Mouse (Mus musculus): Measurements from ENCODE around the gene Rnf152. TPM values are rescaled to one million over a fixed set of nuclear protein-coding genes. Genes with fewer than 3 reads are reported as not detected.
A peak's percentile ranks its signal among the peaks of the same experiment; 100 is the strongest.

Gene Rnf152
- polyA plus RNA-seq, 1 experiment: 15.9 TPM

- 0 out of 2 replicates have a peak, but pooled peaks cover 2% of the 10 kb centered on the region for H3K4me1 ChIP-seq (ENCODE audit: control insufficient read depth, insufficient read depth, insufficient read length, low read length)
- no peak overlapping the region for H3K4me3 ChIP-seq (ENCODE audit: insufficient read depth, low read depth, low read length)
- H3K27ac ChIP-seq (replicated peaks; ENCODE audit: low read depth, low read length): no peak overlapping the region
Measured at GRCm38 (mm10) chr1:105281277-105281676, 75.2 kb downstream of the Rnf152 start.

- Histone ChIP-seq H3K27ac (replicated peaks; ENCODE audit: low read depth, low read length) (0 out of 2 replicates have a peak overlapping the region, but pooled peaks have one; percentile 24), H3K4me1 (ENCODE audit: control insufficient read depth, insufficient read depth, insufficient read length, low read length) (0 out of 2 replicates have a peak, but pooled peaks cover 2% of the 10 kb centered on the region), H3K4me3 (ENCODE audit: insufficient read depth, low read depth, low read length) (no peak overlapping the region)
Measured at GRCm38 (mm10) chr1:105280160-105280559, 76.3 kb downstream of the Rnf152 start.

GRCm38 (mm10) chr1:105274500-105275194, 81.9 kb downstream of the Rnf152 start:
- Histone ChIP-seq H3K4me3 (ENCODE audit: insufficient read depth, low read depth, low read length) (no peak overlapping the region), H3K4me1 (ENCODE audit: control insufficient read depth, insufficient read depth, insufficient read length, low read length) (no peaks in the 10 kb centered on the region), H3K27ac (replicated peaks; ENCODE audit: low read depth, low read length) (no peak overlapping the region)

- H3K4me3 ChIP-seq (ENCODE audit: insufficient read depth, low read depth, low read length): no peak overlapping the region
- peak overlapping the region; percentile 70 for H3K27ac ChIP-seq (replicated peaks; ENCODE audit: low read depth, low read length)
- H3K4me1 ChIP-seq (ENCODE audit: control insufficient read depth, insufficient read depth, insufficient read length, low read length): no peaks in the 10 kb centered on the region
Measured at GRCm38 (mm10) chr1:105271104-105271503, 85.4 kb downstream of the Rnf152 start.

- Histone ChIP-seq H3K27ac (replicated peaks; ENCODE audit: low read depth, low read length) (no peak overlapping the region), H3K4me1 (ENCODE audit: control insufficient read depth, insufficient read depth, insufficient read length, low read length) (peaks cover 2% of the 10 kb centered on the region), H3K4me3 (ENCODE audit: insufficient read depth, low read depth, low read length) (no peak overlapping the region)
Measured at GRCm38 (mm10) chr1:105263283-105264033, 93.1 kb downstream of the Rnf152 start.

GRCm38 (mm10) chr1:105260200-105260599, 96.3 kb downstream of the Rnf152 start:
- H3K27ac ChIP-seq (replicated peaks; ENCODE audit: low read depth, low read length): no peak overlapping the region
- peaks cover 2% of the 10 kb centered on the region for H3K4me1 ChIP-seq (ENCODE audit: control insufficient read depth, insufficient read depth, insufficient read length, low read length)
- H3K4me3 ChIP-seq (ENCODE audit: insufficient read depth, low read depth, low read length): no peak overlapping the region

GRCm38 (mm10) chr1:105257199-105257598, 99.3 kb downstream of the Rnf152 start:
- H3K4me3 ChIP-seq (ENCODE audit: insufficient read depth, low read depth, low read length): no peak overlapping the region
- H3K27ac ChIP-seq (replicated peaks; ENCODE audit: low read depth, low read length): no peak overlapping the region
- no peaks in the 10 kb centered on the region for H3K4me1 ChIP-seq (ENCODE audit: control insufficient read depth, insufficient read depth, insufficient read length, low read length)

GRCm38 (mm10) chr1:105249190-105249589, 107.3 kb downstream of the Rnf152 start:
- no peak overlapping the region for H3K4me3 ChIP-seq (ENCODE audit: insufficient read depth, low read depth, low read length)
- no peaks in the 10 kb centered on the region for H3K4me1 ChIP-seq (ENCODE audit: control insufficient read depth, insufficient read depth, insufficient read length, low read length)
- H3K27ac ChIP-seq (replicated peaks; ENCODE audit: low read depth, low read length): no peak overlapping the region

GRCm38 (mm10) chr1:105246651-105247050, 109.9 kb downstream of the Rnf152 start:
- Histone ChIP-seq H3K4me3 (ENCODE audit: insufficient read depth, low read depth, low read length) (no peak overlapping the region), H3K27ac (replicated peaks; ENCODE audit: low read depth, low read length) (no peak overlapping the region)

GRCm38 (mm10) chr1:105246075-105246574, 110.4 kb downstream of the Rnf152 start:
- no peak overlapping the region for H3K27ac ChIP-seq (replicated peaks; ENCODE audit: low read depth, low read length)
- H3K4me1 ChIP-seq (ENCODE audit: control insufficient read depth, insufficient read depth, insufficient read length, low read length): no peaks in the 10 kb centered on the region
- no peak overlapping the region for H3K4me3 ChIP-seq (ENCODE audit: insufficient read depth, low read depth, low read length)

More at GRCm38 (mm10) chr1:105246651-105247050, 109.9 kb downstream of the Rnf152 start:
- no peaks in the 10 kb centered on the region for H3K4me1 ChIP-seq (ENCODE audit: control insufficient read depth, insufficient read depth, insufficient read length, low read length)

GRCm38 (mm10) chr1:105243359-105244142, 113.0 kb downstream of the Rnf152 start:
- Histone ChIP-seq H3K27ac (replicated peaks; ENCODE audit: low read depth, low read length) (no peak overlapping the region), H3K4me3 (ENCODE audit: insufficient read depth, low read depth, low read length) (no peak overlapping the region), H3K4me1 (ENCODE audit: control insufficient read depth, insufficient read depth, insufficient read length, low read length) (no peaks in the 10 kb centered on the region)

GRCm38 (mm10) chr1:105240185-105240584, 116.3 kb downstream of the Rnf152 start:
- Histone ChIP-seq H3K4me3 (ENCODE audit: insufficient read depth, low read depth, low read length) (no peak overlapping the region), H3K4me1 (ENCODE audit: control insufficient read depth, insufficient read depth, insufficient read length, low read length) (no peaks in the 10 kb centered on the region), H3K27ac (replicated peaks; ENCODE audit: low read depth, low read length) (no peak overlapping the region)

Data from brown adipose tissue, adult 24 weeks (tissue).